Mouse (Mus musculus) megakaryocyte, embryonic 14.5 days (primary cell): Measurements from ENCODE around the gene Tekt2. TPM values are rescaled to one million over a fixed set of nuclear protein-coding genes. Genes with fewer than 3 reads are reported as not detected.
A peak's percentile ranks its signal among the peaks of the same experiment; 100 is the strongest.

Source experiments
- H3K27me3 ChIP-seq: replicated peaks from 2 replicates; pipeline ENCODE3; 2012; ENCODE audit warnings: inconsistent platforms
- H3K36me3 ChIP-seq: replicated peaks from 2 replicates; pipeline ENCODE3; 2012; ENCODE audit warnings: low read length, inconsistent platforms, mixed read lengths
- H3K4me1 ChIP-seq: 2 replicates; pipeline ENCODE4 v1.6.1; 2012; ENCODE audit warnings: inconsistent platforms
- H3K4me3 ChIP-seq: replicated peaks from 2 replicates; pipeline ENCODE3; 2012; ENCODE audit warnings: moderate library complexity, mild to moderate bottlenecking, inconsistent platforms
- H3K9me3 ChIP-seq: 2 replicates; pipeline ENCODE4 v1.6.1; 2012; ENCODE audit warnings: inconsistent platforms
- FLI1 ChIP-seq: IDR thresholded peaks from 2 replicates; pipeline ENCODE4 v1.6.1; 2012; ENCODE audit warnings: low read length, inconsistent platforms, mixed read lengths
- GATA1 ChIP-seq: IDR thresholded peaks from 3 replicates; pipeline ENCODE4 v1.6.1; 2012; ENCODE audit warnings: mixed read lengths, low read length, inconsistent platforms, borderline replicate concordance
- polyA plus RNA-seq: library from polyadenylated mRNA; stranded (reverse); fragments of >175 nt; gene quantifications from 2 replicates; pipeline ENCODE4 v1.2.3, GENCODE M21; 2012; ENCODE audit warnings: low replicate concordance; ENCODE audit not compliant: insufficient read depth

Tekt2 gene
- polyA plus RNA-seq, 1 experiment: not detected

DNA sequence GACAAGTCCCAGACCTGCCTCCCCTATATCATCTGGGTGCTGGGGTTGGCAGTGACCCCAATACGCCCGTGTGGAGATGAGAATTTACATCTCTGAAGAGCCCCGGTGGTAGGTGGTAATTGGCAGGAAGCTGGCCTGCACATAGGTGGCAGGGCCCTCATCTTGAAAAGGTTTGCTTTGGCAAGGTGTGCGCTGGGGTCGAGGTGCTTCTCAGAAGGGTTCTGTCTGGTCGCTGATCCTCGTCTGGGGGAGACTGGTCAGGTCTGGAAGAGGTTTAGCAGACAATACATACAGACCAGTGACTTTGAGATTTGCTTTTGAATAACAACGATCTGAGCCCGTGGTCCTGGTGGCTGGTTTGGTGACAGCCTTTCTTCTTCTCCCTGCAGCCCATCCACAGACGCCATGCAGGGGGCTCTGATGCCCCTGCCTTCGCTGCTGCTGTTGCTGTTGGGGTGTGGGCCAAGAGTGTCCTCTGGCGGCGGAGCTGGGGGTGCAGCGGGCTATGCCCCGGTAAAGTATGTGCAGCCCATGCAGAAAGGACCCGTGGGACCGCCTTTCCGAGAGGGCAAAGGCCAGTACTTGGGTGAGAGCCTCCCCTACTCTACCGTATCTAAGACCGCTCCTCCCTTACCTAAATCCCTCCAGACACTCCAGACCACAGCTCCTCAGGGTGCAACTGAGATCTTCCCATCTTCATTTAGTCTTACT lies 16.1 kb downstream of the Tekt2 start:
- Histone ChIP-seq H3K9me3 (peaks cover 11% of the 10 kb centered on the region), H3K4me3 (peak overlapping the region; percentile 84), H3K36me3 (peaks cover 2% of the 10 kb centered on the region), H3K4me1 (peaks cover 47% of the 10 kb centered on the region), H3K27me3 (peaks cover 27% of the 10 kb centered on the region)
- no peak for TF ChIP-seq GATA1
- TF ChIP-seq FLI1: no peak

DNA sequence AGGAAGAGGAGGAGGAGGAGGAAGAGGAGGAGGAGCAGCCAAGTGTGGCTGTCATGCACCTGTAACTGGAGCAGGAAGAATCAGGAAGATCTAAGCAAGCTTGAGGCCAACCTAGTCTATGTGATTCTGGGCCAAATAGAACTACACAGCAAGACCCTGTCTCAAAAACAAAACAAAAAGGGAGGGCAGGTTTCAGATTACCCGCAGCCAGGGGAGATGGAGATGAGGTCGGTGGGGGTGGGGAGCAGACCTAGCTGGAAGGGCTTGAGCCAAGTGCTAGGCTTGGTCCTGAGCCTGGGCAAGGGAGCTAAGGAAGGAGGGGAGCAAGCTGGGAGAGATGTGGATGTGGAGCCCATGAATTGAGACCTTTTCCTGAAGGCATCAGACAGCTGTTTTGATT lies 18.7 kb downstream of the Tekt2 start:
- Histone ChIP-seq H3K9me3 (peaks cover 11% of the 10 kb centered on the region), H3K4me1 (peaks cover 29% of the 10 kb centered on the region), H3K36me3 (no peaks in the 10 kb centered on the region), H3K27me3 (peaks cover 50% of the 10 kb centered on the region), H3K4me3 (no peak overlapping the region)
- no peak for TF ChIP-seq FLI1
- no peak for TF ChIP-seq GATA1

DNA sequence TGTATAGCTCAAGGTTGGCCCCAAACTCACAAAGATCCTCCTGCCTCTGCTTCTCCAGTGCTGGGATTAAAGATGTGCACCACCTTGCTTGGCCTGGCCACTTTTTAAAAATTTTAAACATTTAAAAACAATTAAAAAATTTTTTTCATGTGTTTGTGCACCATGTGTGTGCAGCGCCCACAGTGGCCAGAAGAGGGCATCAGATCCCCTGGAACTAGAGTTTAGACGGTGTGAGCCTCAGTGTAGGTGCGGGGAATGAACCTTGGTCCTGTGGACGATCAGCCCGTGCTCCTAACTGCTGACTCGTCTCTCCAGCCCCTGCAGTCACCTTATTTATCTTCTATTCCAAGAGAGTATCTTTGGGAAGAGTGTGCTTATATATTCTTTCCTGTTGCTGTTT lies 19.4 kb downstream of the Tekt2 start:
- H3K4me3 ChIP-seq: no peak overlapping the region
- peaks cover 33% of the 10 kb centered on the region for H3K4me1 ChIP-seq
- TF ChIP-seq FLI1 (no peak), GATA1 (no peak)
- H3K27me3 ChIP-seq: peaks cover 54% of the 10 kb centered on the region
- peaks cover 11% of the 10 kb centered on the region for H3K9me3 ChIP-seq
- H3K36me3 ChIP-seq: no peaks in the 10 kb centered on the region

DNA sequence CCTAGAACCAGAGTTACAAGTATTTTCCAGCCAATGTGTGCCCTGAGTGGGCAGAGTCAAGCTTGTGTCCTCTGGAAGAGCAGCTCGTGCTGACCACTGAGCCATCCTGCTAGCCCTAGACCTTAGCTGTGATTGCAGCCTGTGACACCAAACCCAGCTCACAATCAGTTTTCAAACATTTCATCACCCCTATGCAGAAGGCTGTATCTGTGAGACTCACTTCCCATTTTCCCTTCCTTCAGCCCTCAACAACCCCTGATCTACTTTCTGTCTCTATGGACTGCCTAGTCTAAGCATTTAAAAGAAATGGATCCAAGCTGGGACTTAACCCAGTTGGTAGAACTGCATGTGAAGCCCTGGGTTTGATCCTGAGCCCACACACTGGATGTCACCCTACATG lies 20.1 kb downstream of the Tekt2 start:
- TF ChIP-seq GATA1: no peak
- TF ChIP-seq FLI1: no peak
- peaks cover 61% of the 10 kb centered on the region for H3K27me3 ChIP-seq

DNA sequence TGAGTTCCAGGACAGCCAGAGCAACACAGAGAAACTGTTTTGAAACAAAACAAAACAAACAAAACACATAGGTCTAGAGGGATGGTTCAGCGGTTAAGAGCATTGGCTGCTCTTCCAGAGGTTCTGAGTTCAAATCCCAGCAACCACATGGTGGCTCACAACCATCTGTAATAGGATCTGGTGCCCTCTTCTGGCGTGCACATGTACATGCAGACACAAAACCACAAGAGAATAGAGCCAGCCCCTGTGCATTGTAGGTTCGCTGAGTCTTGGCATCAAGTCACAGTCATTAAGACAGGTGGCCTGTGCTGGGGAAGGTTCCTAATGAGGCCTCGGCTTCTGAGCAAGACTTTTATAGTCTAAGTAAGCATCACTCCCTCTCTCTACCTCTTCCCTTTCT lies 21.6 kb downstream of the Tekt2 start:
- TF ChIP-seq GATA1: no peak
- no peak for TF ChIP-seq FLI1
- Histone ChIP-seq H3K4me1 (peaks cover 31% of the 10 kb centered on the region), H3K4me3 (no peak overlapping the region), H3K36me3 (no peaks in the 10 kb centered on the region), H3K9me3 (peaks cover 18% of the 10 kb centered on the region), H3K27me3 (peaks cover 65% of the 10 kb centered on the region)

More for the DNA sequence above, 20.1 kb downstream of the Tekt2 start:
- H3K4me3 ChIP-seq: no peak overlapping the region
- peaks cover 11% of the 10 kb centered on the region for H3K9me3 ChIP-seq
- peaks cover 40% of the 10 kb centered on the region for H3K4me1 ChIP-seq
- H3K36me3 ChIP-seq: no peaks in the 10 kb centered on the region

DNA sequence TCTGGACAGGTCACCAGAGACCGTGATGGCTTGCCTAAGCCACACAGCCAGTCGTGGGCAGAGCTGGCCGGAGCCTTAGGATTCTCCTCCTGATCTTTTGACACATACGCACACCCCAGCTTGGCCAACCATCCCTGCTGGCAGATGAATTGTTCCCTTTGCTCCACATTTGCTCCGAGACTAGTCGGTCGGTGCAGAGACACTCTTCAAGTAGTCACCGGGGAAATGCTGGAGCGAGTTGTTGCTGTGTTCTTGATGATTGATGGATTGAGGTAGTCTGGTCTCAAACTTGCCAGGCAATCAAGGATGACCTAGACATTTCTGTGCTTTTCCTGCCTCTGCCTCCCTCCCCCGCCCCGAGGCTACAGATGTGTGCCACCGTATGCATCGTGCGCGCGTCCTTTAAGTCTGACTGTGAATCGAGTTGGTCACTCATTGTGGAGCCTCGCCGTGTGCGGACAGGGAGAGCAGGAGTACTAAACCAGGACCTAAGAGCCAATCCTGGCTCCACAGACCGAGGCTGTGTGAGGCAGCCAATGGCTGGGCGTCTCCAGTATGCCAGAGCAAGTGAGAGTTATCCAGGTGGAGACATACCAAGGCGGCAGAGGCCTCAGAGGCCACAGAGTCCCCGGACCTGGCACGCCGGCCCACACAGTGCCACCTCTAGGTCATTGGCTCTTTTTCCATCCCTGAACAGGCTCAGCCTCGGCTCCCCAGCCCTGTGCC lies 23.7 kb downstream of the Tekt2 start:
- H3K36me3 ChIP-seq: no peaks in the 10 kb centered on the region
- TF ChIP-seq GATA1 (no peak), FLI1 (no peak)
- H3K4me1 ChIP-seq: peaks cover 35% of the 10 kb centered on the region
- H3K9me3 ChIP-seq: peaks cover 23% of the 10 kb centered on the region
- peaks cover 75% of the 10 kb centered on the region for H3K27me3 ChIP-seq
- H3K4me3 ChIP-seq: peak overlapping the region; percentile 72

DNA sequence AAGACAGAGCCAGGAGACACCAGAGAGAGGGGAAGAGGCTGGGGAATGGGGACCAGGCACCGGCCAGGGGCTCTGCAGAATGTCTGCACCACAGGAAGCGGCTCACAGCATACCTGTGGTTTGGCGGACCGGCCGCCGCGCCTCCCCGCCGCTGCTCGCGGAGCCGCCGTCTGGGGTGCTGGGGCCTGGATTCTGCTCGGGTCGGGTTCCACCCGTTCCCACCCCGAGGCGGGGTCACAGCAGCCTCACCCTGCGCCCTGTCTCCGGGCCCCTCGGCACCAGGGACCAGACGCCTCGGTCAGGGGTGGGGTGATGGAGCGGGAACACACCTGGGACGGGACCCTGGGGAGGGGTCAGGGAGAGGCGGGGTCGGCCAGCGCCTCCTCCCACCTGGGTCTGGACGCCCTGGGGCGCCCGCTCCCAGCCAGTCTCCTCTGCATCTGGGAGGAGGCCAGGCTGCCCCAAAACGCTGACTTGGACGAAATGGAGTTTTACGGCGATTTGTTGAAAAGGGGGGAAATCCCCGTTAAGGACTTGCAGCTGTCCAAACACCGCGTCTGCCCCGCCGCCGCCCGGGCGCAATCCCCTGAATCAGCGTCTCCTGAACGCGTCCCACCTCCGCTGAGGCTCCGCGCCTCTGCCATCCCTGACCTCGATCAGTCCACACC lies 24.4 kb downstream of the Tekt2 start:
- Histone ChIP-seq H3K27me3 (peaks cover 79% of the 10 kb centered on the region), H3K9me3 (peaks cover 20% of the 10 kb centered on the region), H3K4me1 (peaks cover 42% of the 10 kb centered on the region), H3K36me3 (no peaks in the 10 kb centered on the region), H3K4me3 (peak overlapping the region; percentile 72)
- TF ChIP-seq GATA1 (no peak), FLI1 (no peak)

DNA sequence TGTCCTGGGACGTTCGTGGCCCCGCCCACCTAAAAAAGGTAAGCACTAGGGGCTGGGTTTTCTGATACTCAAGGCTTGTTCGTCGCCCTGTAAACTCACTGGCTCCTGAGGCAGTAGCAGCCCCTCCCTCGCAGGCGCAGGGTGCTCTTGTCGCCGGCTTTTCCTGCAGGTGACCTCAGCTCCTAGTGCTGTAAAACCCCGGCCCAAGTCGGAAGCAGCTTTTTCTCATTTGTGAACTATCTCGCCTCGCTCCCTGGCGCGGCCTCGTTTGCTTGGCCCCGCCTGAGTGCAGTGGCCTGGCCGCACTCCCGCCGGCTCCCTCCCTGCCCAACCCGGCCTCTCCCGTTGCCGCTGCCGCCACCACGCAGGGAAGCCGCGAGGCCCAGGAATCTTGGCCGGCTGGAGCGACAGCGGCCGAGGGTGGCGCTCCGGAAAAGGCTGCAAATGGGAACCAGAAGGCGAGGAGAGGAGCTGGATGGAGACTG lies 28.8 kb downstream of the Tekt2 start:
- no peaks in the 10 kb centered on the region for H3K36me3 ChIP-seq
- peaks cover 81% of the 10 kb centered on the region for H3K27me3 ChIP-seq
- H3K4me3 ChIP-seq: peak overlapping the region; percentile 82
- peaks cover 12% of the 10 kb centered on the region for H3K9me3 ChIP-seq
- H3K4me1 ChIP-seq: peaks cover 32% of the 10 kb centered on the region
- no peak for TF ChIP-seq GATA1
- TF ChIP-seq FLI1: no peak

DNA sequence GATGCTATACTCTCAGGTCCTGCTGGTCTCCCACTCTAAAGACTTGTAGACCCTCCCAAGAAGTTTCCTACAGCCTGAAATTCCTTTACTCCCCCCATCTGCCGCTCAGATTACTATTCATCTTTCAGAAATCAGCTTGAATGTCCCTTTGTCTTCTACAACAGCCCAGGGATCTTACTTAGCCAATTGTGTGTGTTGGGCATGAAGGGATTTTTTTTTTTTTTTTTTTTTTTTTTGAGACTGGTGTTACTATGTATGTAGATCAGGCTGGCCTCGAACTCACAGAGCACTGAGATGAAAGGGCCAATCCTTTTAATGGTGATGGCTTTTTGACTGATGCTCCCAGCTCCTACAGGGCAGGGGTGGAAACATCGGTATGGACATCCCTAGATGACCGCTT lies 29.6 kb downstream of the Tekt2 start:
- Histone ChIP-seq H3K36me3 (no peaks in the 10 kb centered on the region), H3K4me3 (no peak overlapping the region), H3K27me3 (peaks cover 81% of the 10 kb centered on the region), H3K9me3 (peaks cover 12% of the 10 kb centered on the region), H3K4me1 (peaks cover 25% of the 10 kb centered on the region)
- TF ChIP-seq FLI1: no peak
- no peak for TF ChIP-seq GATA1
